Mouse (Mus musculus) neutrophil, adult 83 days (primary cell): ENCODE measurements around the gene Pcnx. TPM values are rescaled to one million over a fixed set of nuclear protein-coding genes. Genes with fewer than 3 reads are reported as not detected.

Experiments used
- total RNA-seq, 2 experiments: library from RNA; stranded (reverse); gene quantifications; one replicate each; pipeline ENCODE4 v1.2.4; 2023

Pcnx gene
- total RNA-seq = 10 to 100 TPM; 49.2 to 50.4 TPM

DNA sequence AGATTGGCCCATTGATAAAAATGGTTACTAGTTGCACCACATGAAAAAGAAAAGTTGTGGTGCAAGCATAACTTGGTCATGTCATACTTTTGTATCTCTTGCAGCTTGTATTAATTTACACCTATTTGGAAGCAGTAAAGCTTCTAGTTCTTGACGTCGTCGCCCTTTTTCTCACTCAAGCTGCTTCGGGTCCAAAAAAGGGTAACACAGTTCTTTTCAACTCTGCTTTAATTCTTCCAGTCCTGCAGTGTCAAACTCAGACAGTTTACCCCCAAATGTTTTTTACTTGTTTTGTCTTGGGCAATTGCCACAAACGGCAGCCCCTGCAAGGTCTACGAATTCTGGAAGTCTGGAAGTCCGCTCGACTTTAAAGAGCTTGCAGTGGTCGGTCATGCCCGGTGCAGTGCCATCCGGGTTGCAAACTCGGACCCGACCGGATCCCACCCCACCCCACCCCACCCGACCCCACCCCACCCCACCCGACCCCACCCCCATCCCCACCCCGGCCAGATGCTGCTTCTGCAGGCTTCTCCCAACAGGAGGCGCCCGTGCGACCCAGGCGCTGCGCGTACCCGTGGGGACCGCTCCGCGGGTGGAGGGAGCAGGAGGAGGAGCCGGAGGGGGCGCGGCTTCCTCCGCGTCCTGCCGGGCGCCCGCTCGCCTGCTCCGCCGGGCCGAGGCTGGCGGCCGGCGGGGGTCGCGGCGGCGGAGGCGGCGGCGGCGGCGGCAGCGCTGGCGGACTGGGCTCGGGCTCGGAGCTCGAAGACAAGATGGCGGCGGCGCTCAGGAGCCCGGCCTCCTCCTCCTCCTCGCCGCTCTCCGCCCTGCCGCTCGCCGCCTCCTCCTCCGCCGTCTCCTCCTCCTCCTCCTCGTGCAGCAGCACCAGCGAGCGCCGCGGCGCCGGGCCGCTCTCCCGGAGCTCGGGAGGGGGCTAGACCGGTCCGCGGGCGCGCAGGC lies at the start of gene Pcnx:
Pcnx (plus strand) TSS at position 673 of the 957 bp plus-strand sequence.

Other genes with a start within 250 kb of the Pcnx start
- not detected for gene Ttc9, start 228.8 kb upstream of the Pcnx start, total RNA-seq
- gene Map3k9, start 78.8 kb upstream of the Pcnx start, total RNA-seq = 10 to 100 TPM; 32.6 to 37.3 TPM